Mouse (Mus musculus) embryonic facial prominence, embryonic 14.5 days (tissue): ENCODE measurements around the gene Jmjd1c. TPM values are rescaled to one million over a fixed set of nuclear protein-coding genes. Genes with fewer than 3 reads are reported as not detected.

Experiments
- ATAC-seq: fragments of 200-750 bp; cut with Nextera tagmentation; 2 replicates; pipeline ENCODE4 v1.8.0; 2017; ENCODE audit warnings: low read depth, moderate number of reproducible peaks, moderate TSS enrichment
- DNase-seq: peaks from one replicate; pipeline ENCODE4 v3.0.0-alpha.2; 2015; ENCODE audit warnings: low spot score
- H3K27ac ChIP-seq: fragments of 300-500 bp; sonication (generic); replicated peaks from 2 replicates; pipeline ENCODE4 v1.5.1; 2014; ENCODE audit warnings: low read depth, mild to moderate bottlenecking, low read length, moderate library complexity
- H3K27me3 ChIP-seq: fragments of 300-500 bp; sonication (generic); replicated peaks from 2 replicates; pipeline ENCODE4 v1.6.1; 2014; ENCODE audit warnings: low read length; ENCODE audit not compliant: control insufficient read depth, insufficient read depth
- H3K36me3 ChIP-seq: fragments of 300-500 bp; sonication (generic); 2 replicates; pipeline ENCODE4 v1.6.1; 2014; ENCODE audit warnings: low read length, mixed read lengths; ENCODE audit not compliant: control insufficient read depth, insufficient read depth
- H3K4me1 ChIP-seq: fragments of 300-500 bp; sonication (generic); 2 replicates; pipeline ENCODE4 v1.6.1; 2014; ENCODE audit warnings: antibody characterized with exemption, low read length; ENCODE audit not compliant: control insufficient read depth, insufficient read depth
- H3K4me2 ChIP-seq: fragments of 300-500 bp; sonication (generic); 2 replicates; pipeline ENCODE4 v1.6.1; 2014; ENCODE audit warnings: low read depth, mild to moderate bottlenecking, low read length, moderate library complexity, mixed read lengths
- H3K4me3 ChIP-seq: fragments of 300-500 bp; sonication (generic); 2 replicates; pipeline ENCODE4 v1.5.1; 2014; ENCODE audit warnings: low read depth, mild to moderate bottlenecking, low read length
- H3K9ac ChIP-seq: fragments of 300-500 bp; sonication (generic); 2 replicates; pipeline ENCODE4 v1.6.1; 2014; ENCODE audit warnings: low read depth, mild to moderate bottlenecking, low read length, moderate library complexity, mixed read lengths
- H3K9me3 ChIP-seq: fragments of 300-500 bp; sonication (generic); 2 replicates; pipeline ENCODE4 v1.6.1; 2016; ENCODE audit warnings: low read length; ENCODE audit not compliant: control insufficient read depth
- WGBS: fragments of 180-500 bp; shearing (Covaris S2); extraction: QIAGEN DNeasy Blood & Tissue Kit; methylation state at CpG from one replicate; pipeline ENCODE4 v1.1.7; 2014; 5-methylcytosine and 5-hydroxymethylcytosine counted together
- polyA plus RNA-seq: library from polyadenylated mRNA; unstranded; fragments of >200 nt; fragmentation: Nextera tagmentation; extraction: Ambion mirVana; gene quantifications from 2 replicates; pipeline ENCODE4 v1.2.1, GENCODE M21; 2014

Jmjd1c gene
- polyA plus RNA-seq, 1 experiment from 2014 or later: 44.0 TPM

DNA sequence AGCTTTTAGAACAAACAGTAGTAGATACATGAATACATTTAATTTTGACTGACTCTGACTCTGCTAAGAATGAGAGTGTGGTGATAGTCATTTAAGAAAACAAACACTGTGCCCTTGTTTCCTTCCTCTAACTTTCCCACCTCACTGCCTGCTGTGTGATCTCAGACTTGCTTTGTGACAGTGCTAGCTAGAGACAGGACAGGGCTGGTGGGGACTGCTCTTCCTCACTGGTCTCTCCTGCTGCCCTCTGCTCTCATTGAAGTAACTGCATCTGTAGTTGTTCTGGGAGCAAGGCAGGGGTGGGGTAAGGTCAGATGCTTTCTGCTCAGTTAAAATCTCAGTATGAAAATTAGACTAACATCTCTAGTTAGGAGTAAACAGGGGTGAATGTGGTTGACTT is 93.1 kb downstream of the Jmjd1c start:
- no peak overlapping the region; the same call in 1 of the 2 replicates for H3K9ac ChIP-seq
- peak overlapping the region; percentile 32 for H3K4me2 ChIP-seq
- peaks cover 17% of the 10 kb centered on the region for H3K4me1 ChIP-seq
- peaks cover 3% of the 10 kb centered on the region; the same call in 1 of the 2 replicates for H3K9me3 ChIP-seq
- ATAC-seq (no peak), DNase-seq (no peak)
- no peak overlapping the region for H3K27ac ChIP-seq
- H3K4me3 ChIP-seq: no peak overlapping the region
- peaks cover 17% of the 10 kb centered on the region for H3K36me3 ChIP-seq
- no peaks in the 10 kb centered on the region for H3K27me3 ChIP-seq

DNA sequence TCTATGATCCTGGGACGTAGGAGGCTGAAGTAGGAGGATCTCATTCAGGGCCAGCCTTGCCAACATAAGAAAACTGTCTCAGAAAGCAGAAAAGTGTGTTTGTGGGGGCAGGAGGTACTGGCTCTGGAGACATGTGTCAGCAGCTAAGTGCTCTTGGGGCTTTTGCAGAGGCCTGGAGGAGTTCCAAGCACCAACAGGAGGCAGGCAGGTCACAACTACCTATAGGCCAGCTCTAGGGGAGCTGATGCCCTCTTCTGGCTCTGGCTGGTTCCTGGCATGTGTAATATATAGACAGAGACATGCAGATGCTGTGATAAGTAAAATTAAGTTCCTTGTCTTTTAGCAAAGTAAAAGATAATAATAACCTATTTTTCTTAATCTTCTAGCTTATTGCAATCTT is 94.3 kb downstream of the Jmjd1c start:
- peaks cover 17% of the 10 kb centered on the region for H3K36me3 ChIP-seq
- no peaks in the 10 kb centered on the region for H3K27me3 ChIP-seq
- ATAC-seq (no peak), DNase-seq (no peak)
- peaks cover 3% of the 10 kb centered on the region; the same call in 1 of the 2 replicates for H3K9me3 ChIP-seq
- H3K4me1 ChIP-seq: peaks cover 13% of the 10 kb centered on the region
- H3K4me2 ChIP-seq: no peak overlapping the region
- 77% methylated on average over 1 of the region's 1 CpGs for WGBS
- no peak overlapping the region for H3K4me3 ChIP-seq
- H3K27ac ChIP-seq: no peak overlapping the region
- no peak overlapping the region for H3K9ac ChIP-seq

DNA sequence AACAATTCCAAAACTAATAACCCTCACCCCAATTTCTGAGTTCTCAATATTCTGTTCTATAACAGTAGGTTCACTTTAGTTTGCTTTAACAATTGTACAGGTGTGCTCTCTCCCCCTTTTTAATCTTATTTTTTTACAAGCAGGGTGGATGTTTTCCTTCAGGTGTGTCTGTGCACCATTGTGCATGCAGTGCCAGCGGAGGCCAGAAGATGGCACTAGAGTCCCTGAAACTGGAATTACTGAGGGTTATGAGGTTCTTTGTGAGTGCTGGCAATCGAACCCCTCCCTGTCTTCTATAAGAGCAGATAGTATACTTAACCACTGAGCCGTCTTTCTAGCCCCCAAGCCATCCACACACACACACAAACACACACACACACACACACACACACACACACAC is 96.4 kb downstream of the Jmjd1c start:
- no peak for ATAC-seq
- 96% methylated on average over 3 of the region's 3 CpGs for WGBS

DNA sequence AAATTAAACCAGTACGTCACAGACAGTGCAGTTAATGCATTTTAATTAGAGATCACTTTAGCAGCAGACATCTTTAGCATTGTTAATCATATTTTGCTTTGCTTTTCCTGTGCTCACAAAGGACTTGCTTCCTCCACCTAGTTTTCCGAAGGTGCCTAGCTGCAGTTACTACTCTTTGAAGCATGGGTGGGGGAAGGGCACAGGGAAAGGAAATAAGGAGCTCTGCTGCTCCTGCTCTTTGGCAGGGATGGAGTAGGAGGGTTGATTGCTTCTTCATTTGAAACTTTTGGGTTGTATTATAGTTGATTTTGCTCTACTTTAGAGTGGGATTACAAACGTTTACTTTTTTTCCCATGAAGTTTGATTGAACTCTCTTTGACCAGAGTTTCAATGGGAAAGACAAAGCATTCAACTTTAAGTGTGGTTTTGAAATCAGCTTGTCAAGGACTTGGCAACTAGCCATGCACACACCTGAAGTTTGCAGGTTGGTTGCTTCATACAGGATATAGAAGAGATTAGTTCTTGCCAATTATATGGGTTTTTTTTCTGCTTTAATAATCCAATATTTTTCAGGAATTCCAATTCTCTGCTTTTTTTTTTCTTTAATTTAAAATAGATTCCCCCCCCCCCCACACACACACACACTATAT is 97.2 kb downstream of the Jmjd1c start:
- WGBS: 43% methylated on average over 3 of the region's 3 CpGs
- Histone ChIP-seq H3K27ac (peak overlapping the region; percentile 28), H3K9ac (no peak overlapping the region), H3K36me3 (peaks cover 17% of the 10 kb centered on the region), H3K4me3 (no peak overlapping the region), H3K27me3 (no peaks in the 10 kb centered on the region), H3K9me3 (peaks cover 3% of the 10 kb centered on the region; the same call in 1 of the 2 replicates), H3K4me1 (peaks cover 20% of the 10 kb centered on the region), H3K4me2 (no peak overlapping the region)
- DNase-seq (peak; percentile 62), ATAC-seq (peak; percentile 31; the same call in 1 of the 2 replicates)

More for the DNA sequence above, 96.4 kb downstream of the Jmjd1c start:
- H3K9ac ChIP-seq: no peak overlapping the region
- H3K4me3 ChIP-seq: no peak overlapping the region
- H3K4me1 ChIP-seq: peaks cover 22% of the 10 kb centered on the region
- H3K27ac ChIP-seq: no peak overlapping the region
- peaks cover 17% of the 10 kb centered on the region for H3K36me3 ChIP-seq
- H3K4me2 ChIP-seq: no peak overlapping the region
- H3K9me3 ChIP-seq: peaks cover 3% of the 10 kb centered on the region; the same call in 1 of the 2 replicates
- H3K27me3 ChIP-seq: no peaks in the 10 kb centered on the region
- DNase-seq: no peak

DNA sequence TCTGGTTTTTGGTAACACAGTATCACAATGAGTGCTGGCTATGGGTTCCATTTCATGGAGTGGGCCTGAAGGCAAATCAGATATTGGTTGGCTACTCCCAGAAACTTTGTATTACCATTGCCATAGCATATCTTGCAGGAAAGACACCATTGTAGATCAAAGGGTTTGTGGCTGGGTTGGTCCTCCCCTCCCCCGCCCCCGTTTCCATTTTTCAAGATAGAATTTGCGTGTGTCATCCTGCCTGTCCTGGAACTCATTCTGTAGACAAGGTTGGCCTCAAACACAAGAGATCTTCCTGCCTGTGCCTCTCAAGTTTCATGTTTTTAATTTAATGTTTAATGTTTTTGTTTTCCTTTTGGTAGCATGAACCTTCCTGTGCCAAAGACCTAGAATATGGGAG is 98.1 kb downstream of the Jmjd1c start:
- ATAC-seq (no peak), DNase-seq (no peak)
- Histone ChIP-seq H3K27ac (no peak overlapping the region), H3K36me3 (peaks cover 17% of the 10 kb centered on the region), H3K9ac (no peak overlapping the region), H3K4me2 (no peak overlapping the region), H3K4me3 (no peak overlapping the region), H3K4me1 (peaks cover 20% of the 10 kb centered on the region), H3K27me3 (no peaks in the 10 kb centered on the region), H3K9me3 (peaks cover 3% of the 10 kb centered on the region; the same call in 1 of the 2 replicates)
- WGBS: 95% methylated on average over 3 of the region's 3 CpGs

DNA sequence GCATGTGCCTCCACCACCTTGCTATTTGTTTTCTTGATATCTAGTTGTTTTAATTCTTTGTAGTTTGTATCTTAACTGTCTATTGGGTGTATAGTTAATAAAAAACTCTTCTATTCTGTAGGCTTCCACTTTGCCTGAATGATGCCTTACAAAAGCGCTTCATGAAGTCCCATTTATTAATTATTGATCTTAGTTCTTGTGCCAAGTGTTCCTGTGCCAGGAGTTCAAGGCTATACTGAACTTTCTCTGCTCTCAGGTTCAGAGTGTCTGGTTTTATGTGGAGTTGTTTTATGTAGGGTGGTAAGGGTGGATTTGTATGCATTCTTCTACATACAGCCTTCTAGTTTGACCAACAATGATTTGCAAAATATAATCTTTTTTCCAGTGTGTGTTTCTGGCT is 99.7 kb downstream of the Jmjd1c start:
- Histone ChIP-seq H3K4me3 (no peak overlapping the region), H3K4me1 (peaks cover 21% of the 10 kb centered on the region), H3K36me3 (peaks cover 17% of the 10 kb centered on the region), H3K27me3 (no peaks in the 10 kb centered on the region), H3K9ac (no peak overlapping the region), H3K27ac (no peak overlapping the region), H3K9me3 (peaks cover 3% of the 10 kb centered on the region; the same call in 1 of the 2 replicates), H3K4me2 (no peak overlapping the region)
- DNase-seq (no peak), ATAC-seq (no peak)
- 100% methylated on average over 1 of the region's 1 CpGs for WGBS

DNA sequence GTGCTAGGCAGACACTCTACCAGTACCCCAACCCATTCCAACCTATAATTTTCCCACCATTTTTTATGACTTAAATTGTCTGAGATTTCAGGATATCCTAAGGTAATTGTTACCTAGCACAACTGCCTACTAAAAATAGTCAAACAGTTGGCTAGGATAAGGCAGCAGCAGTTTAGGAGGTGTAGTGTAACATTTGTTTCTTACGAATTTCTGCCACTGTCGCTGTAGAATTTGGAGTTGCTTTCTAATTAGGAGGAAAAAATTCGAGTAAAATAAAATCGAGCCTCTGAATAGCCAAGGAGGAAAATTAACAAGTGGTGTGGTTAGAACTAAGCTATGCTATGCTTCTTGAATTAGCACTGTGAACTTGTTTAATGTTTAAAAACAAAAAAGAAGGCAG is 101.3 kb downstream of the Jmjd1c start:
- Histone ChIP-seq H3K27ac (no peak overlapping the region; the same call in 1 of the 2 replicates), H3K9me3 (peaks cover 3% of the 10 kb centered on the region; the same call in 1 of the 2 replicates), H3K9ac (no peak overlapping the region), H3K4me3 (no peak overlapping the region), H3K36me3 (peaks cover 16% of the 10 kb centered on the region), H3K27me3 (no peaks in the 10 kb centered on the region), H3K4me2 (no peak overlapping the region), H3K4me1 (peaks cover 27% of the 10 kb centered on the region)
- 64% methylated on average over 4 of the region's 4 CpGs for WGBS
- ATAC-seq (no peak), DNase-seq (no peak)

DNA sequence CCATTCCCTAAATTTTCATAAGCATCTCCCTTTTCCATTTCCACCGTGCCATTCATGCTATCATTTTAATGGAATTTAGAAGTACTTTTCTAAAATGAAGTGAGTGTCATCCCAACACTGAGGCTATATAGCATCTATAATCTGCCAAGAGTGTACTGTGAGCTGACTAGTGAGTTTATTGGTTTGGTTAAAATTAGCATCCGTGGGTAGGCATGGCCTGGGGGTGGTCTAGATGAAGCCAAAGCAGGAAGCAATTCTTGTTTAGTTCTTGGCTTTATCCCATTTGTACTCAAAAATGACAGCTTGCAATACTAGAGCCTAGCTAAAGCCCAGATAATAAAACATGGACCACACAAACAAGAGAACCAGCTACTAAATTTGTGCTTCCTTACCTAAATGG is 101.9 kb downstream of the Jmjd1c start:
- ATAC-seq: no peak

DNA sequence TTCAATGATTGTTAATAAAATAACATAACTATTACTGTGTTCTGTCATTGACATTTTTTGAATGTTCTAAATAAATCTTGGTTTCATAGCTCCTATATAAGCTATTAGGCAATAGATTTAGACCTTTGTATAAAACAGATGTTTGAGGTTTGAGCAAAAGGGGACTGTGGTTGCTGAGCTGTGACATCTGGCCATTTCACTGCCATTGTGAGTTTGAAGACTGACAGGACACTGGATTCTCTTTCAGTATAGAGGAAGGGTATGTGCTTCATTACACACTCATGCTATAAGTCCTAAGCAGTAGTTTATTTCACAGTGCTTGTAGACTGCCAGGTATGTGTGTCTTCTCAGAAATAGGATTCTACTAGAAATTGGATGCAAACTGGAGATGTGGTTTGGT is 105.8 kb downstream of the Jmjd1c start:
- no peak overlapping the region for H3K9ac ChIP-seq
- DNase-seq: no peak
- H3K9me3 ChIP-seq: no peaks in the 10 kb centered on the region
- H3K27me3 ChIP-seq: no peaks in the 10 kb centered on the region
- peaks cover 18% of the 10 kb centered on the region for H3K4me1 ChIP-seq
- H3K4me3 ChIP-seq: no peak overlapping the region
- ATAC-seq: no peak
- H3K27ac ChIP-seq: no peak overlapping the region
- no peaks in the 10 kb centered on the region for H3K36me3 ChIP-seq
- no peak overlapping the region for H3K4me2 ChIP-seq

More for the DNA sequence above, 101.9 kb downstream of the Jmjd1c start:
- Histone ChIP-seq H3K27me3 (no peaks in the 10 kb centered on the region), H3K27ac (no peak overlapping the region), H3K4me1 (peaks cover 28% of the 10 kb centered on the region), H3K4me3 (no peak overlapping the region), H3K9me3 (no peaks in the 10 kb centered on the region), H3K9ac (no peak overlapping the region), H3K4me2 (no peak overlapping the region), H3K36me3 (peaks cover 11% of the 10 kb centered on the region; the same call in 1 of the 2 replicates)
- no peak for DNase-seq
- WGBS: 51% methylated on average over 2 of the region's 2 CpGs
